Mouse (Mus musculus) frontal cortex, postnatal 14 days (tissue): ENCODE results near the gene Tmigd3.
A peak's percentile ranks its signal among the peaks of the same experiment; 100 is the strongest.

Experiments used
- DNase-seq, 2 experiments: peaks; one replicate each; pipeline ENCODE4 v3.0.0; 2022; ENCODE audit warnings: low spot score in 2 of 2

Tmigd3 gene

GRCm38 (mm10) chr3:105873451-105874445, 3.0 kb downstream of the Tmigd3 start:
- DNase-seq, result no peak

GRCm38 (mm10) chr3:105876022-105876421, 5.3 kb downstream of the Tmigd3 start:
- DNase-seq, result no peak

- DNase-seq, result no peak
Measured at GRCm38 (mm10) chr3:105877252-105877803, 6.6 kb downstream of the Tmigd3 start.

- no peak for DNase-seq
Measured at GRCm38 (mm10) chr3:105877919-105878318, 7.2 kb downstream of the Tmigd3 start.

- no peak for DNase-seq
Measured at GRCm38 (mm10) chr3:105878751-105879150, 8.0 kb downstream of the Tmigd3 start.

GRCm38 (mm10) chr3:105880419-105880818, 9.7 kb downstream of the Tmigd3 start:
- no peak for DNase-seq

- no peak for DNase-seq
Measured at GRCm38 (mm10) chr3:105882105-105882504, 11.4 kb downstream of the Tmigd3 start.

GRCm38 (mm10) chr3:105883111-105883510, 12.4 kb downstream of the Tmigd3 start:
- DNase-seq, result no peak

- no peak for DNase-seq
Measured at GRCm38 (mm10) chr3:105888961-105889360, 18.3 kb downstream of the Tmigd3 start.

GRCm38 (mm10) chr3:105890220-105890619, 19.5 kb downstream of the Tmigd3 start:
- DNase-seq, result no peak

GRCm38 (mm10) chr3:105891141-105891540, 20.4 kb downstream of the Tmigd3 start:
- no peak for DNase-seq

GRCm38 (mm10) chr3:105891760-105892571, 21.3 kb downstream of the Tmigd3 start:
- no peak for DNase-seq

GRCm38 (mm10) chr3:105892572-105893495, 22.1 kb downstream of the Tmigd3 start:
- DNase-seq, result no peak

GRCm38 (mm10) chr3:105893941-105894391, 23.3 kb downstream of the Tmigd3 start:
- no peak for DNase-seq

- peak in 1 of 2 experiments; percentile 45 for DNase-seq
Measured at GRCm38 (mm10) chr3:105894601-105895592, 24.2 kb downstream of the Tmigd3 start.

GRCm38 (mm10) chr3:105896811-105897210, 26.1 kb downstream of the Tmigd3 start:
- no peak for DNase-seq

- no peak for DNase-seq
Measured at GRCm38 (mm10) chr3:105898325-105898724, 27.6 kb downstream of the Tmigd3 start.

- no peak for DNase-seq
Measured at GRCm38 (mm10) chr3:105898861-105899260, 28.2 kb downstream of the Tmigd3 start.

- DNase-seq, result peak; percentile 66 to 84
Measured at GRCm38 (mm10) chr3:105899394-105900147, 28.9 kb downstream of the Tmigd3 start.
